Mouse (Mus musculus) MEL (cell line): ENCODE measurements around the gene Ly6g6d.

Experiments used
- CTCF ChIP-seq, 3 experiments: IDR thresholded peaks in 2 of 3; conservative IDR thresholded peaks in 1 of 3; 2 replicates each; pipeline ENCODE4 v1.5.1; 2011 to 2012; ENCODE audit warnings: low read length in 3 of 3, low read depth in 2 of 3, mild to moderate bottlenecking in 2 of 3, improper control_type of control experiment in 1 of 3, inconsistent platforms in 1 of 3, mixed read lengths in 1 of 3, moderate library complexity in 1 of 3; ENCODE audit not compliant: control insufficient read depth in 1 of 3, insufficient read depth in 1 of 3, poor library complexity in 1 of 3, severe bottlenecking in 1 of 3
- NELFE ChIP-seq: IDR thresholded peaks from 2 replicates; pipeline ENCODE4 v1.6.1; 2011; ENCODE audit warnings: low read depth, low read length, improper control_type of control experiment
- POLR2A ChIP-seq, 2 experiments: IDR thresholded peaks; 2 replicates each; pipeline ENCODE4 v1.6.1; 2011 to 2012; ENCODE audit warnings: low read length in 2 of 2, mild to moderate bottlenecking in 2 of 2, control low read depth in 1 of 2, improper control_type of control experiment in 1 of 2, low read depth in 1 of 2, moderate library complexity in 1 of 2; ENCODE audit not compliant: control insufficient read depth in 1 of 2, insufficient read depth in 1 of 2, poor library complexity in 1 of 2
- ZC3H11A ChIP-seq: IDR thresholded peaks from 2 replicates; pipeline ENCODE4 v1.6.1; 2012; ENCODE audit warnings: low read depth, mild to moderate bottlenecking, inconsistent platforms, low read length, improper control_type of control experiment

- TF ChIP-seq CTCF (IDR thresholded peaks at IDR 0.05 in 2 of 3, conservative IDR thresholded peaks at IDR 0.05 in 1 of 3; ENCODE audit: control insufficient read depth in 1 of 3, insufficient read depth in 1 of 3, low read depth in 2 of 3, low read length in 3 of 3, poor library complexity in 1 of 3, severe bottlenecking in 1 of 3) (no peak), ZC3H11A (no peak), POLR2A (IDR thresholded peaks at IDR 0.05; ENCODE audit: control insufficient read depth in 1 of 2, insufficient read depth in 1 of 2, low read depth in 1 of 2, low read length in 2 of 2, poor library complexity in 1 of 2) (peak in 1 of 2 experiments; percentile 72; a peak in 2 of 4 replicates), NELFE (peak; percentile 74)
These were observed 29.5 kb downstream of the Ly6g6d start for GRCm38 (mm10) chr17:35048149-35048931.
